Mouse (Mus musculus) adrenal gland, adult (tissue): ENCODE measurements around the gene Gnl2.
A peak's percentile ranks its signal among the peaks of the same experiment; 100 is the strongest.

Source experiments
- DNase-seq, 2 experiments: peaks; one replicate each; pipeline ENCODE4 v3.0.0; 2022 to 2023; ENCODE audit warnings: low spot score in 1 of 2; ENCODE audit not compliant: inconsistent age in 2 of 2

The Gnl2 gene

GRCm38 (mm10) chr4:125084403-125085345 lies 68.3 kb downstream of the Gnl2 start, which contains the start of gene Meaf6:
TSS of gene Meaf6 (plus strand) at chr4:125085134.
- DNase-seq, result peak; percentile 94 to 97

GRCm38 (mm10) chr4:125085346-125085841 lies 69.0 kb downstream of the Gnl2 start:
- DNase-seq, result no peak

- DNase-seq, result peak; percentile 37 to 44
Measured at GRCm38 (mm10) chr4:125093031-125093430, 76.6 kb downstream of the Gnl2 start.

DNA sequence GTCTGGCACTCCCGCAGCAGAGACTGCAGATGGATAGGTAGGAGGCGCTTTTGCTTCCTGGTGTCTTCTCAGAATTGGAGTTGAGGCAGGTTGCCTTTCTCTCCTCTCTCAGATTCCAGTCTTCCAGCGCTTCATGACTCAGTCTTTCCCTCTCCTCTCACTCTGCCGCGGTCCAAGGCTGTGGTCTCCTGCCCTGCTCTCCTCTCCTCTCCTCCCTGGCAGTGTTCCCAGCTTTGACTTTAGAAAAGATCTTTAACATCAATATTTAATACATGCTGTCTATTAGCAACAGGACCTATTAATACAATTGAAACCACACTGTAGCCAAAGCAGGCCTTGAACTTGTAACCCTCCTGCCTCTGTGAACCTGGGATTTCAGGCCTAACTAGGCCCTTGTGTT lies 79.7 kb downstream of the Gnl2 start:
- peak; percentile 55 to 84 for DNase-seq

- no peak for DNase-seq
Measured at GRCm38 (mm10) chr4:125097412-125097811, 81.0 kb downstream of the Gnl2 start.

DNA sequence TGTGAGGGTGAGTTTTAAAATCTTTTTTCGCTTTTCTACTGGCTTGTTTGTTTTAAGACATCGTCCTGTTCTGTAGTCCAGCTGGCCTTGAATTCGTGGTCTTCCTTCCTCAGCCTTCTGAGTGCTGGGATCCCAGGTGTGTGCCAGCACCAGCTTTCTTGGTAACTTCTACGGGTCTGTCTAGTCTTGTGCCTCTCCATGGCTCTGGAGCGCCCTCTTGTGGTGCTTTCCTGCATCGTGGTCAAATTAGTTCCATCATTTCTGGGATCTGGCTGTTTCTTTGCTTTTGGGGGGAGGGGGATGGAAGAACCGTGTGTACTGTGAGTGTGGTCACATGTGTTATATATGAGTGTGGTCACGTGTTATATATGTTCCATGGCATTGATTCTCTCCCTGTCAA lies 83.1 kb downstream of the Gnl2 start:
- DNase-seq, result peak; percentile 76 to 93

- DNase-seq, result no peak
Measured at GRCm38 (mm10) chr4:125101334-125101733, 84.9 kb downstream of the Gnl2 start.
